Mouse (Mus musculus): ENCODE measurements around the gene Socs1.

Socs1 gene

DNA sequence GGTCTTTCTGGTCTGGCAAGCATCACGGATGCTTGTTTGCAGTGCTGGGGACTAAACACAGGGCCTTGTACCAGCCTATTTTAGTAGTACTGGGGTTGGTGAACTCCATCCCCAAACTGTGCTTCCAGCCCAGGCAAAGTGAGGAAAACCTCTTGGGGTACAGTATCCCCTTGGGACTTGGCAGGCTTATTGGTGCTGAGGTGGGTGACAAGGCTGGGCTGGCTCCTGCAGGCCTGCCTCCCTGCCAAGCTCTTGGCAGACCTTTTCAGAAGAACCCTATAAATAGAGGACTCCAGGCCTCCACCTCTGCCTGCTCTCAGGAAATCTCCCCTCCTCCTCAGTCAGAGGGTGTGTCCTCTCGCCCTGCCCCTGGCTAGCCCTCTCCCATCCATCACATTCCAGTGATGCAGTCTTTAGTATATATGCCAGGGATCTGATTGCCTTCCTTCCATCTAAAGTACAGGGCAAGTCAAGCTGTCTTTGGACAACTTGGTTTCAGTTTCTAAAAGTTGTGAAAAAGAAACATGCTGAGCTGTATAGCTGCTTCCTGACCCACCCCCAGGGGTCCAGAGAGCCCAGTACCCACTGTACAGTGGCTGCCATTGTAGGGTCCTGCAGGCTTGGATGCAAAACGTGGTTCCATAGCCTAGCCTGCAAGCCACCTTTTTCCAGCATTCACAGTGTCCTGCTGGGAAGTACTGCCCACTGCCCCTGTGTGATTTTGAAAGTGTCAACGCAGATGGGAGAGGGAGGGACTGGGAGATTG lies 1.6 kb upstream of the Socs1 start:
- peak; percentile 79 for DNase-seq (ENCODE audit: low read depth)

DNA sequence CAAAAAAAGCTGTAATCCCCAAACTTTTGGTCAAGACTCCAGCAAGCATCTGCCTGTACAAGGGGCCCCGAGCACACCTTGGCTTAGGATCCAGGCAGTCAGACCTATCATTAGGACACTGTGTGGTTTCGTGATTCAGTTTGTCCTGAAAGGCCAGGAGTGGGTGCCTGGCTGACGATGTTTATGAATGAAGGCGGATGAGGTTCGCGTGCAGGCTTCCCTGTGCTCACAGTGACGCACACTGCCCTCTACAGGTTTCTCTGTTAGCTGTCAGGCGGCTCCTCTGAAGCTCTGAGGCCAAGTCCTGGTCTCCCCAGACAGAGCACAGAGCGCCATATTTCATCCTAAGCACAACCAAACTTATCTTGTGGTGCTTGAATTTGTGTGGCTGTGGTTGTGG lies 952 bp upstream of the Socs1 start:
- DNase-seq (ENCODE audit: low read depth): peak; percentile 97

DNA sequence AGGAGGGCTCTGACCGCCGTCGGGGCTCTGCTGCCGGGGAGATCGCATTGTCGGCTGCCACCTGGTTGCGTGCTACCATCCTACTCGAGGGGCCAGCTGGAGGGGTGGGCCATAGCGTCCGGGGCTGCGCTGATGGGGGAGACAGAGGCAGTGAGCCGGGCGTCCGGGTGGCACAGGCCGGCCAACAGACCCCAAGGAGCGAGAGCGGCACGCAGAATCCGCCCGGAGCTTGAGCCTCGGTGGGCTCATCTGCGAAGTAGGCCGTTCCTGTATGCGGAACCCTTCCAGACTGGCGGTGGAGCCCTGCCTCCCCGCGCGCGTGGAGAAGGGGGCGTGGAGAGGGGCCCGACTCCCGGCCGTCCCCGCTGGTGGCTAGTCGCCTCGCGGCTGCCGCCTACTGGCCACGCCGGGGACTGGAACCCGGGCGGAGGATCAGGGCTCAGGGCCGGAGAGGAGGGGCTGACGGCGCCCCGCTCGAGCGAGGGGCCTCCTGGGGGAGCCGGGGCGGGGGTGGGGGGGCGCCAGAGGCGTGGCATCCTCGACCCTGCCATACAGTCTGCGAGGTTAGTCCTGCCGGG lies 454 bp downstream of the Socs1 start:
- peak; percentile 98 for DNase-seq (ENCODE audit: low read depth)

DNA sequence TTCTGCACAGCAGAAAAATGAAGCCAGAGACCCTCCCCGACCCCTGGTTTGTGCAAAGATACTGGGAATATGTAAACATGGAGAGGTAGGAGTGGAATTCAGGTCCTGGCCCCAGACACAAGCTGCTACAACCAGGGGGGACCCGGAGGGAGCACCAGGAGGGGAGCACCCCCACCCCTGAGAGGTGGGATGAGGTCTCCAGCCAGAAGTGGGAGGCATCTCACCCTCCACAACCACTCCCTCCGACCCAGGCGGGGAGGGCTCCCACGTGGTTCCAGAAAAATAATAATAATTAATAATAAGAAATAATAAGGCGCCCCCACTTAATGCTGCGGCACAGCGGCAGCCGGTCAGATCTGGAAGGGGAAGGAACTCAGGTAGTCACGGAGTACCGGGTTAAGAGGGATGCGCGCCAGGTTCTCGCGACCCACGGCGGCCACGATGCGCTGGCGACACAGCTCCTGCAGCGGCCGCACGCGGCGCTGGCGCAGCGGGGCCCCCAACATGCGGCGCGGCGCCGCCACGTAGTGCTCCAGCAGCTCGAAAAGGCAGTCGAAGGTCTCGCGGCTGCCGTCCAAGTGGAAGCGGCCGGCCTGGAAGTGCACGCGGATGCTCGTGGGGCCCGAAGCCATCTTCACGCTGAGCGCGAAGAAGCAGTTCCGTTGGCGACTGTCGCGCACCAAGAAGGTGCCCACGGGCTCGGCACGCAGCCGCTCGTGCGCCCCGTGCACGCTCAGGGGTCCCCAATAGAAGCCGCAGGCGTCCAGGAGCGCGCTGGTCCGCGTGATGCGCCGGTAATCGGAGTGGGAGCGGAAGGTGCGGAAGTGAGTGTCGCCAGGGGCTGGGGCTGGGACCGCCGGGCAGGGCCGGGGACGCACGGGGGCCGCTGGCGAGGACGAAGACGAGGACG lies 1.2 kb downstream of the Socs1 start:
- peak; percentile 70 for DNase-seq (ENCODE audit: low read depth)

DNA sequence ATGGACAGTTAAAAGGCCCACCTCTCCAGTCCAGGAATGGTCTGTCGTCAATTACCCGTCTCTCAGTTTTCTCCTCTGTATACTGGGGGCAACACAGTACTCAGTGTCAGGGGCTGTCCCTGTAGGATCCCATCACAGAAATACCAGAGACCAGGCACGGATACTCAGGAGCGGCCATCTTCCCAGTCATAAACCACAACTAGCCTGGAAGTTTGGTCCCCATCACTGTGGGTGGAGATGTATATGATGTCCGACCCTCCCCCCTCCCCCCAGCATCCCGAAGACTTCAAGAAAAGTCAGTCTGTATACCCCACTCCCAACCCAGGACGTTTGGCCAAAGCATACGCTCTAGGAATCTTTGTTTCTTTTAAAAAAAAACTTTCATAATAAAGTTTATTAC lies 1.9 kb downstream of the Socs1 start:
- peak; percentile 43 for DNase-seq (ENCODE audit: low read depth)

DNA sequence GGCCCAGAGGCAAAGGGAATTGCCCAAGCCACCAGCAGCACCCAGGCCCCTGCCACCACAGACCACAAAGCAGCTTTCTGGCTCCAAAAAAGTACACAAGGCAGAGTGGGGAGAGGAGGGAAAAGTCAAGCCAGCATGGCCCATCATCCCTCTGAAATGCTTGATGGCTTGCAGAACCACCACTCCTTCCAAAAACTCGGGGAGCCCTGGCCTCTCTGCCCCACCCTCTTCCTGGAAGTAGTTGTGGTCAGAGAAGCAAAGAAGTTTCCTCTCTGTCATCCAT lies 2.2 kb downstream of the Socs1 start:
- peak; percentile 70 for DNase-seq (ENCODE audit: low read depth)

DNA sequence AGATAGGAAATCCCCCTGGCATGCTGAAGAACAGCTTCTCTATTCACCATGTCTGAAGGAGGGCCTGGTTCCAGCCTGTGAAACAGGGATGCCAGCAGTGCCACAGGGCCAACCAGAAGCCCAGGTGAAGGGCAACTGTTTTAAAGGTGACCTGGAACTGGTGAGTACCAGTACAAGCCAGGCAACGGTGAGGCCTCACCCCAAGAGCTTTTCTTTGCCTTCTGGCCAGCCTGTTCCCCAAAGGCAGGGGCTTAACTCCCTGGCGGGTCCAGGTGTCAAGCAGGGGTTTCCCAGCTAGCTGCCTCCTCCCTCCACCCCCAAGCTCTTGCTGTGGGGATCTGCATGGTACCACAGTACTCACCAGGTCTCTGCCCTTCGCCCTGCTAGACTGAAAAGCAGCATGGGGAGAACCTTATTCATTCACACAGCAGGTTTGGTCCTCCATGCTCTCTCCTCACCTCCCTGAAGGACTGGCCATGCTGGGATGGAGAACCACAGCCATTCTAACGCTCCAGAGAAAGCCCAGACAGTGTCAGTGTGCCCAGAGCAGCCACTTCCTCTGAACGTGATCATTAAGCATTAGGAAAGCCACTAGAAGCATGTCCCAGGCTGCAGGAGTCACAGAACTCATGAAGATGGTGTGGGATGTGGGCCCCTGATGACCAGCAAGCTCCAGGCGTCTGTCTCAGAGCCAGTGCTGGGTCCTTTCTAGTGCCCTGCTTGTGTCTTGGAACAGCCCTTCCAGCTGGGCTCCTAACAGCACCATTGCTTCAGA lies 2.8 kb downstream of the Socs1 start:
- DNase-seq (ENCODE audit: low read depth): no peak

DNA sequence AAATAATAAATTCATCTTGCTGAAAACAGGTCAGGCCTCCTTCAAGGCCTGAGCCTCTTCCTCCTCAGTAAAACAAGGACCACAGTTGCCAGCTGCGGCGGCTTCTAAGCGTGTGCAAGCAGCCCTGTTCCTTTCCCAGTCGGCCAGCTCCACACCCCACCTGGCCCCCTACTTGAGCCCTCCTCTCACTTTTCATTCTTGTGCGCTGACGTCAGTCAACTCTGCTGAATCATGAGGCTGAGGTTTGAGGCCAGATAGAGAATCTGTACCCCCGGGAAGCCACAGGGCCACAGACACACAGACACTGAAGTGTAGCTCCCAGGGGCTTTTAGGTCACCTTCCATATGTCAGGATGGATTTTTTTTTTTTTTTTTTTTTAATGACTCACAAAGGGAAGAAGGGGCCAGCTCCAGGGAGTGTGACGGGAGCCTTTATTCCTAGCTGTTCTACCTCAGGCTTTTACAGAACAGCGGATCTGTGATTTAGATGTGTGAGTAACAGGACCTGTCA lies 3.4 kb downstream of the Socs1 start:
- peak; percentile 85 for DNase-seq (ENCODE audit: low read depth)

DNA sequence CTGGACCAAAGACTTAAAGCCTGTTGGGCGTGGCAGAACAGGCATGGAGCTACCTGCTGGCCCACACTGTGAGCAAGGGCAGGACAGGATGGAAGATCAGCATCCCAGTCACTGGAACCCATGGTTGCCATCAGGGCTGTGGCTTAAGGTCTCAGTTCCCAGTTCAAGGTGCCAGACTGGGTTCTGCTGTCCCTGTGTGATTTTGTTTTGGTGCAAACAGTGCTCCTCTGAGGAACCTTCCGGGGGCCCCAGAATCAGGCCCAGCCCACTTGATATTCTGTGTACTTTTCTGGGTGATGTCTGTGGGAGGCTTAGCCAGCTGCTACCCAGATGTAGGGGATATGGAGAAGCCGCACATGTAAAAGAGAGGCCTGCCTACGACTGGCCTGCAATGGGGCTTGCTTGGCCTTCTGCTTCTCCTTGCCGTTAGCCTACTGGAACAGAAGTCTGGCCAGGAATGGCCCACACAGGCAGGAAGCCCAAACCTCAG lies 4.7 kb downstream of the Socs1 start:
- no peak for DNase-seq (ENCODE audit: low read depth)

DNA sequence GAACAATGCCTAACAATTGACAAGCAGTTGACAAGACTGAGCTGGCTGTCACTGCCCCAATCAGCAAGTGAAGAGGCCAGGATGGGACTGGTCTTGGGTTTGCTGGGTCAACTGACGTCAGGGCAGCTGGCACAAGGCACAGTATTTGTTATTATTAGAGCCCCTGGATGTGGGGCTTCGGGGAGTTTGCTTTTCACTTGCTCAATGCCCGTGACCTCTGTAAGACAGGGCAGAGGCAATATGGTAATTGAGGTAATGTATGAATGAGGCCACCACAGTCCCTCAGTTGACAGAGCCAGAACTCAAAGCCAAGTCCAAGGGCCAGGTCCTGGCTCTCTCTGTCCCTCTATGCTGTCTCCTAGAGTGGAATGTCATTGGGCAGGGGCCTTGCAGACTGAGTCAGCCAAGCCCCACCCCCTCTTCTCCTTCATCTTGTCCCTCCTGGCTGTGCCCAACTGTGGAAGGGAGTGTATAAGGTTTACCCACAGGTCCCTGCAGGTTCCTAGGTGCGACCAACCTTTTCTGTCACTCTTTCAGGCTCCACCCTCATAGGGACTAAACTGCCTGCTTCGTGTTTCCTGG lies 7.7 kb downstream of the Socs1 start:
- DNase-seq (ENCODE audit: low read depth): no peak

DNA sequence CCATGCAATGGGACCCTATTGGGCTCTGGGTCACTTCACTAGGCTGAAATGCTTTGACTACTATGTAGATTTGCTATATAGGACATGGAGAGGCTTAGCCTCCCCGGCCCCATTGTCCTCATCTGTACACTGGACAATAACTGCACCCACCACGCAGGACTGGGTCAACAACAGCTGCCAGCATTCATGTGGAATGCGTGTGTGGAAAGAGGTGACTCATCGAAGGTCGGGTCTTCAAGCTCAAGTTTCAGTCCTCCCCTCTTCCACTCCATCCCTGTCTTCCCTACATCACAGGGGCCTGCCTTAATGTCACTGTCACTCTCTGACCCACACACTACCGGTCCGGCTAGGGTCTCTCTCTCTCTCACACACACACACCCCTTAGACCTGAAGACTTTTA lies 9.0 kb downstream of the Socs1 start:
- DNase-seq (ENCODE audit: low read depth): peak; percentile 89

DNA sequence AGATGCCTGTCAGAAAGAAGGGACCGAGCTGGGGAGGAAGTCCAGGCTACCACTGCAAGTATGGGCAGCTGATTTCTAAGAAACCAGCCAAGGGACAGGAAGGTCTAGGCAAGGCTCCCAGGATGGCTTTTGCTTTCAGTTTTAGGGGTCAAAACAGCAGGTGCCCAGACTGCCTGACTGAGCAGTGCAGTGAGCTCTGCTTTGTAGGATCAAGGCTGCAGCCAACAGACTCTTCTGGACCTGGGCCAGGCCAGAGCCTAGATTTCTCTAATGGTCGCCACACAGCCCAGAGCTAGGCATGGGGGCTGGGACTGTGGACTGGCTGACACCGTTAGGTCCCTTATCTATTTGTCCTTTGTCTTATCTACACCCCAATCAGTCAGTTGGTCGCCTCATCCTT lies 10.6 kb downstream of the Socs1 start:
- DNase-seq (ENCODE audit: low read depth): no peak

DNA sequence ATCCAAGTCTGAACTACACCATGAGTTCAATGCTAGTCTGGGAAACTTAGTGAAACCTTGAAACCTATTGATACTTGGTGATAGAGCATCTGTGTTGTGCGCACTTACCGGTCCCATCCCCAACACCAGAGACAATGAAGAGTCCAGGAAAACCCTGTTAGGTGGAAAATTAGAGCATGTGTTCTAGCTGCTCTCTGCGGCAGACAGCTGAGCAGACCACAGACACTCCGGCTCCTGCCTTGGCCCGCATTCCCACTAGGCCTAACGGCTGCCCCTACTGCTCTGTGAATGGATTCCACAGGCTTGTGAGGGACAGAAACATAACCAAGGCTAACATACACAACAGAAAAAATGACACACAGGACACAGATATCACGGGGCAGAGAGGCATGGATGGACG lies 11.8 kb downstream of the Socs1 start:
- no peak for DNase-seq (ENCODE audit: low read depth)

DNA sequence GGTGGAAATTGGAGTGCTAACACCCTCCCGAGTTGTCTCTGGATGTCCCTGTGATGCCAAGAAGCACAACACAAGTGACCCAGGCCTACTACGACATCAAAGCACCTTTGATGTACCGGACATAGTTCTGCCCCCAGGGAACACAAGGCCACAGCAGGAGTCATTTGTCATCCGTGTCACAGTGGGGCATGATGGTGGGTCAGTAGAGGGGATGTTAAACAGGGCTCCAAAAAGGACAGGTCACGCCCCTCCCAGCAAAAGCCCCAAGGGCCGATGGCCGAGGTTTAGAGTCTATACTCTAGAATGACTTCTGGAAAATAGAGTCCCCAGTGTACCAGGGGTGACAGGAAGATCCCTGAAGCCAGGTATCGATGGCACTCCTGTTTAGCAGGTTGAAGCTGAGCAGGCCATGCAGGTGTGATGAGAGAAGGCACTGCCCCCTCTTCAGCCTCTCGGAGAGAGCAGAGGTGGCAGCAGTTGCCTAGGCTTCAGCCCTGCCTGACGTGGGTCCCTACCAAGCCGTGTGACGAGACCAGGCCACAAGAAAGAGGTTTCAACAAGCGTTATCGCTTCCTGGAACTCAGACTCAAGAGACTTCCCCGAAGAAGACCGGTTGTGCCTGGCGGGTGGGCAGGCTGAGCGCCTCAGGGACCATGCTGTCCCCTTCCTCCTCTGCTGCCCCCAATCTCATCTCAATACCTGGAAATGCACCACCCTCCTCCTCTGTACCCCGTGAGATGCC lies 13.4 kb downstream of the Socs1 start:
- DNase-seq (ENCODE audit: low read depth): no peak

DNA sequence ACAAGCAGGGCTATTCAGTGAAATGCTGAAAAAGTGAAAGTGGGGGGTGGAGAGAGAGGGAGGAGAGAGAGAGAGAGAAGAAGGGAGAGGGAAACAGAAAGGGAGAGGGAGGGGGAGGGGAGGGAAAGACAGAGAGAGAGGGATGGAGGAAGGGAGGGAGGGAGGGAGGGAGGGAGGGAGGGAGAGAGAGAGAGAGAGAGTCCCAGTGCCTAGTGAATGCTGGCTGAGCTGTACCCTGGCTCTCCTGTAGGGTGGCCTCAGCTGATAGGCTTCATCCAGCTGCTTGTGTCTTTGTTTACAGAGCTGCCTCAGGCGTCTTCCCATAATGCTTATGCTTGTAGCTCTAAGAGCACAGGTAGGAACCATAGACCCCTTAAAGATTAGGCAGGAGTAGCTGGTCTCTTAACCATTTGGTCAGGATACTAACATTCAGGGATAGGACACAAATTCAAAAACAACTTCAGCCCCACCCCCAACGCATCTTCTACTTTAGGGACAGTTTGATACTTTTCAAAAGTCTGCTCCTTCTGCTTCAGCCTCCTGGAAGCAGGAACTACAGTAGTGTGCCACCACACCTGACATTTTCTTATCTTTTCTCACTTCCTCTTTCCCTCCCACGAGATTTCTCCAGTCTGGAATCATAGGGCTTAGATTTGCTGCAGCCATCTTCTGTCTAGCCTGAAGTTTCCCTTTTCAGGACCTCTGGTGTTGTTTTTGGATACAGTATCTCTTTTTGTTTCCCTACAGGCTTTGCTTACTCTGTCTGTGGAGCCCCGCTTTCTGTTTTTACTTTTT lies 14.6 kb downstream of the Socs1 start:
- DNase-seq (ENCODE audit: low read depth): peak; percentile 61

DNA sequence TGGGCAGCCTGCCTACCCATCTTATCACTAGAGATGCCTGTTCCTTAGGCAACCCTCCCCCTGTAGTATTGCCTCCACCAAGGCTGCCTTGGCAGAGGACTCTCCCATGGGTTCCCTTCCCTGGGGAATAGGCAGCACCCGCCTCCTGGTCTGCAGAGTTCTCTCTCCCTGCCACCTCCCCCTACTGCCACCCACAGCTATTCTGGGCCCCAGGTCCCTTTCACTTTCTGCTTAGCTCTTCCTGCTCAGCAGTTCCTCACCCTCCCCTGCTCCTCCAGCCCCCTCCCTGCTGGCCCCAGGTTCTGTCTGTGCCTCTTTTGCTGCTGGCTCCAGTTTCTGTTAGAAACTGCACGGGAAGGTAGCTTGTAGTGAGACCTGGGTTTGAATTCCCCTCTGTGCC lies 15.7 kb downstream of the Socs1 start:
- no peak for DNase-seq (ENCODE audit: low read depth)

DNA sequence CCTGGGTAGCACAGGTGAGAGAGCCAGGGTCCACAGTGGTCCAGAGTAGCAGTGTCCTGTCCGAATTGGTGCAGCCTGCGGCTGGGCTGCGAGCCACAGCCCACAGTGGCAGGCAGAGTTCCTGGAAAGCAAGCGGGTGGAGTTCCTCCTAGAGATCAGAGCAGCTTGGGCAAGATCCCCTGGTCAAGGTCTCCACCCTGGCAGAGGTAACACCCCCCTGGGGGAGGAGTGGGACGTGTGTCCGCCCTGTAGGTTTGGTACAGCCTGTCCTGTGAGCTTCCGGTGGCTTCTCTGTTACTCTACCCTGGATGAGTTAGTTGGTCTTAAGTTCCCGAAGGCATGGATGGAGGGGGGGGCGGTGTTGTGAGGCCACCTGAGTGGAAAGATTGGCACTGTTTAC lies 16.5 kb downstream of the Socs1 start:
- no peak for DNase-seq (ENCODE audit: low read depth)

DNA sequence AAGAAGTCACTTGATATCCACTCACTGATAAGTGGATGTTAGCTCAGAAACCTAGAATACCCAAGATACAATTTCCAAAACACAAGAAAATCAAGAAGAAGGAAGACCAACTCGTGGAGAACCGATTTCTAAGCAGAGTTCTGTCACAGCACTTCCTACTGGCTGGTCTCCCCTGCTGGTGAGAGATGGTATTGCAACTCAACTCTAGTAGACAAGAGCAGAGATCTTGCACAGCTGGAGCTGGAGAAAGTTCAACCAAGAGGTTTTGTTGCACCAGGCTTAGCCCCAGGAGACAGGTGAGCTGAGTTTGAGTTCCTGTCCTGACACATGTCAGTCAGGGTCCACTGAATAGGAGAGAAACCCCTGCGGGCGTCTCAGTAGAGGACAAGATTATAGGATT lies 18.2 kb downstream of the Socs1 start:
- DNase-seq (ENCODE audit: low read depth): peak; percentile 84

DNA sequence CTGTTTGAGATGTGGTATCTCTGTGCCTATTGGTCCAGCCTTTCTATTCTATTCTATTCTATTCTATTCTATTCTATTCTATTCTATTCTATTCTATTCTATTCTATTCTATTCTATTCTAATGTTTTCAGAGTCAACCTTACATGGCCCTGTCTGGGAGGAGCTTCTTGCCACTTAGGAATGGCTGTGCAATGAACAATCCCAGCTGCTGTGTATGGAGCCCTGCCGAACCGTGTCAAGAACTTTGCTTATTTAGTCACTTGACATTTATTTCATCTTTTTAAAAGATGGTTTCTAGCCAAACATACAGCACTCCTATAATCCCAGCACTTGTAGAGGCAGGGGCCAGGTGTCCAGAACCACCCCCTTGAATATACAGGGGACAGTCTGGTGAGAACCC lies 21.0 kb downstream of the Socs1 start:
- DNase-seq (ENCODE audit: low read depth): no peak

Measured in NIH3T3 (cell line).